Mouse (Mus musculus) Patski (cell line): Measurements from ENCODE around the gene Ipo9. TPM values are rescaled to one million over a fixed set of nuclear protein-coding genes. Genes with fewer than 3 reads are reported as not detected.

ENCODE experiments used
- ATAC-seq: fragments of 100-300 bp; one replicate; pipeline ENCODE4 v1.8.0; 2021
- CTCF ChIA-PET: fragments of 350-600 bp; sonication (Branson Sonifier 250); formaldehyde crosslinking; loops from one replicate; lab custom pipeline; 2022; ENCODE audit warnings: inconsistent platforms; lab: Charles Lee
- POLR2A ChIA-PET: fragments of 350-600 bp; sonication (Branson Sonifier 250); formaldehyde crosslinking; loops from one replicate; lab custom pipeline; 2022; ENCODE audit warnings: antibody characterized with exemption, inconsistent platforms; lab: Charles Lee
- DNase-seq: peaks from one replicate; pipeline ENCODE4 v3.0.0-alpha.2; 2011; ENCODE audit warnings: low read depth, low spot score
- H3K27me3 ChIP-seq: fragments of 371-371 bp; one replicate; pipeline ENCODE4 v1.5.1; 2021
- CTCF ChIP-seq: fragments of 100-300 bp; IDR thresholded peaks from one replicate; pipeline ENCODE4 v1.5.1; 2021
- in situ Hi-C: fragments of 300-500 bp; cut with MboI; formaldehyde crosslinking; loops from 3 replicates; pipeline ENCODE4 v1.11.1; 2018; ENCODE audit warnings: low pct_unique_long_range_greater_than_20kb, mixed read lengths
- polyA plus RNA-seq: library from polyadenylated mRNA; unstranded; gene quantifications from one replicate; pipeline ENCODE4 v1.2.3, GENCODE M21; 2021

Ipo9 gene
- polyA plus RNA-seq, 1 experiment from 2014 or later = 97.1 TPM

- ATAC-seq (no peak), DNase-seq (no peak)
- TF ChIP-seq CTCF = no peak
- POLR2A ChIA-PET = interaction anchor here (0.7 kb wide), 1 partner anchor 82 kb away, joined by 3 read pairs; no protein-coding TSS in a partner anchor
- in situ Hi-C loops = loop anchor here (5.0 kb wide), 3 partner anchors 45 to 235 kb away; no protein-coding TSS in a partner anchor
- CTCF ChIA-PET = interaction anchor here (1.5 to 2.1 kb wide), 5 partner anchors 30 to 209 kb away, joined by 3 to 7 read pairs (median 4); no protein-coding TSS in a partner anchor
- H3K27me3 ChIP-seq = no peaks in the 10 kb centered on the region
These were observed 32.0 kb upstream of the Ipo9 start for GRCm38 (mm10) chr1:135462304-135462703.

- POLR2A ChIA-PET = interaction anchor here (1.0 to 1.3 kb wide), 2 partner anchors 78 to 79 kb away, joined by 3 read pairs; no protein-coding TSS in a partner anchor
- DNase-seq = no peak
- in situ Hi-C loops = loop anchor here (5.0 kb wide), 3 partner anchors 46 to 236 kb away; no protein-coding TSS in a partner anchor
- H3K27me3 ChIP-seq = no peaks in the 10 kb centered on the region
- CTCF ChIA-PET = interaction anchor here (0.7 to 1.9 kb wide), 11 partner anchors 11 to 238 kb away, joined by 3 to 6 read pairs (median 3); no protein-coding TSS in a partner anchor
- no peak for ATAC-seq
- TF ChIP-seq CTCF = no peak
These were observed 30.9 kb upstream of the Ipo9 start for GRCm38 (mm10) chr1:135461097-135461730.

GRCm38 (mm10) chr1:135460521-135460920 lies 30.2 kb upstream of the Ipo9 start:
- no peak for TF ChIP-seq CTCF
- CTCF ChIA-PET = interaction anchor here (0.6 to 1.9 kb wide), 11 partner anchors 10 to 239 kb away, joined by 3 to 6 read pairs (median 3); no protein-coding TSS in a partner anchor
- DNase-seq (no peak), ATAC-seq (no peak)
- in situ Hi-C loops = loop anchor here (5.0 kb wide), 3 partner anchors 47 to 237 kb away; no protein-coding TSS in a partner anchor
- POLR2A ChIA-PET = interaction anchor here (1.0 to 1.3 kb wide), 2 partner anchors 79 to 80 kb away, joined by 3 read pairs; no protein-coding TSS in a partner anchor
- no peaks in the 10 kb centered on the region for H3K27me3 ChIP-seq

GRCm38 (mm10) chr1:135457860-135458259 lies 27.6 kb upstream of the Ipo9 start:
- ChIA-PET CTCF (no interaction called here), POLR2A (no interaction called here)
- H3K27me3 ChIP-seq = no peaks in the 10 kb centered on the region
- DNase-seq = no peak
- in situ Hi-C loops = loop anchor here (10.0 kb wide), 1 partner anchor 217 kb away; no protein-coding TSS in a partner anchor
- ATAC-seq = no peak
- TF ChIP-seq CTCF = no peak

DNA sequence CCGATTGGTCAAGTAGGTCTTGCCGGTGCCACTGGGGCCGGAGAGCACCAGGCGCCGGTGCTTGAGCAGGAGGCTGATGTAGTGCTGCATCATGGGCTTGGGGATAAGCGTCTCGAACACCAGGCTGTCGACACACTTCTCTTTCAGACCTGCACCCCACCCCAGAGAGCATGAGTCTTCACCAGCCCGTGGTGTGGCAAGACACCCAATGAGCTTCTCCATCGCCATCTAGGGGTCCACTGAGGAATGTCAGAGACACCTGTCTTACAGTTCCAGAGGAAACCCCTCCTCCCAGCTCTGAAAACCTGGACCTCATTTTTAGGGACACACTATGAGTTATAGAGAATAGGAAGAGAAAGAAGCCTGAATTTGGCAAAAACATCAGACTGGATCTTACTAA lies 22.0 kb upstream of the Ipo9 start:
- no peak for TF ChIP-seq CTCF
- ATAC-seq (no peak), DNase-seq (no peak)
- ChIA-PET CTCF (interaction anchor here (3.6 kb wide), 1 partner anchor 9 kb away, joined by 12 read pairs; no protein-coding TSS in a partner anchor), POLR2A (no interaction called here)
- no peaks in the 10 kb centered on the region for H3K27me3 ChIP-seq
- in situ Hi-C loops = loop anchor here (10.0 kb wide), 1 partner anchor 223 kb away; no protein-coding TSS in a partner anchor

- in situ Hi-C loops = loop anchor here (10.0 kb wide), 1 partner anchor 223 kb away; no protein-coding TSS in a partner anchor
- no peaks in the 10 kb centered on the region for H3K27me3 ChIP-seq
- ATAC-seq (no peak), DNase-seq (no peak)
- POLR2A ChIA-PET = no interaction called here
- no peak for TF ChIP-seq CTCF
- CTCF ChIA-PET = no interaction called here
These were observed 21.1 kb upstream of the Ipo9 start for GRCm38 (mm10) chr1:135451419-135451818.

DNA sequence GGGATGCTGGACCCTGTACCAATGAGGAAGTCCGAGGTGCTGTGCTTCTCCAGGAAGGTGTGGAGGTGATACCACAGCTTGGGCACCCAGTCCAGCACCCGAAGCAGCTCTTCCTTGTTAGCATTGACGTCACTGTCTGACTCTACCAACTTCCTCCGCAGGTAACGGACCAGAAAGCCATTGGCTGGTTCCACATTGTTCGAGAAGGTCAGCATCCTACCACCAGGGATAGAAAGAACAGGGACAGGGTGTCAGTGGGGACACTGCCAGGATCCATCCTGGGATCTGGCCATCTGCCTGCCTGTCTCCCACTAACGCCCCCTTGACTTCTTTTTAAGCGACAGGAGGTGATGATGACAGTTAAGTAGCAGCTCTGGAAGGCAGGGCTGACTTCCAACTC lies 19.6 kb upstream of the Ipo9 start:
- POLR2A ChIA-PET = interaction anchor here (0.5 kb wide), 1 partner anchor 90 kb away, joined by 7 read pairs; no protein-coding TSS in a partner anchor
- ATAC-seq = no peak
- in situ Hi-C loops = loop anchor here (10.0 kb wide), 1 partner anchor 225 kb away; no protein-coding TSS in a partner anchor

GRCm38 (mm10) chr1:135448940-135449339 lies 18.6 kb upstream of the Ipo9 start:
- DNase-seq = no peak
- in situ Hi-C loops = no loop called here
- no peak for ATAC-seq
- CTCF ChIA-PET = no interaction called here
- no peak for TF ChIP-seq CTCF
- no peaks in the 10 kb centered on the region for H3K27me3 ChIP-seq
- POLR2A ChIA-PET = no interaction called here

More for the DNA sequence above, 19.6 kb upstream of the Ipo9 start:
- TF ChIP-seq CTCF = no peak
- no peak for DNase-seq
- CTCF ChIA-PET = interaction anchor here (1.3 to 1.7 kb wide), 2 partner anchors 11 to 49 kb away, joined by 3 to 4 read pairs; no protein-coding TSS in a partner anchor
- H3K27me3 ChIP-seq = no peaks in the 10 kb centered on the region

- ChIA-PET CTCF (interaction anchor here (1.5 to 2.3 kb wide), 2 partner anchors 9 to 10 kb away, joined by 4 to 12 read pairs; no protein-coding TSS in a partner anchor), POLR2A (no interaction called here)
These were observed 13.2 kb upstream of the Ipo9 start for GRCm38 (mm10) chr1:135443506-135443905.

GRCm38 (mm10) chr1:135441861-135442260 lies 11.6 kb upstream of the Ipo9 start:
- ATAC-seq = no peak
- CTCF ChIA-PET = interaction anchor here (1.4 to 2.3 kb wide), 2 partner anchors 12 to 229 kb away, joined by 3 to 12 read pairs; no protein-coding TSS in a partner anchor
- TF ChIP-seq CTCF = no peak
- no peak for DNase-seq
- POLR2A ChIA-PET = interaction anchor here (0.8 kb wide), 1 partner anchor 11 kb away, joined by 3 read pairs; the partner anchor contains the start of gene Ipo9
- in situ Hi-C loops = loop anchor here (5.0 kb wide), 1 partner anchor 40 kb away; no protein-coding TSS in a partner anchor
- no peaks in the 10 kb centered on the region for H3K27me3 ChIP-seq

More at GRCm38 (mm10) chr1:135443506-135443905, 13.2 kb upstream of the Ipo9 start:
- no peak for ATAC-seq
- no peaks in the 10 kb centered on the region for H3K27me3 ChIP-seq
- DNase-seq = no peak
- TF ChIP-seq CTCF = no peak
- in situ Hi-C loops = loop anchor here (5.0 kb wide), 1 partner anchor 41 kb away; no protein-coding TSS in a partner anchor
